Mouse (Mus musculus) common myeloid progenitor, adult 5-6 weeks (primary cell): ENCODE data around the gene Abr. TPM values are rescaled to one million over a fixed set of nuclear protein-coding genes. Genes with fewer than 3 reads are reported as not detected.

Experiments used
- ATAC-seq: replicated peaks from 2 replicates; pipeline ENCODE4 v1.8.0; 2016; ENCODE audit warnings: low read depth, mild to moderate bottlenecking, moderate TSS enrichment, inconsistent platforms; ENCODE audit not compliant: poor library complexity, severe bottlenecking
- total RNA-seq: library from RNA; stranded (forward); fragments of 200-1000, 187-1606 nt; gene quantifications from 2 replicates; pipeline ENCODE4 v1.2.3, GENCODE M21; 2017

The Abr gene
- total RNA-seq, 1 experiment from 2014 or later: 32.9 TPM

- ATAC-seq: peak; percentile 29; the same call in 1 of the 2 replicates
Measured at GRCm38 (mm10) chr11:76570741-76571612, 51.1 kb downstream of the Abr start.

GRCm38 (mm10) chr11:76570201-76570731, 51.8 kb downstream of the Abr start:
- no peak for ATAC-seq

DNA sequence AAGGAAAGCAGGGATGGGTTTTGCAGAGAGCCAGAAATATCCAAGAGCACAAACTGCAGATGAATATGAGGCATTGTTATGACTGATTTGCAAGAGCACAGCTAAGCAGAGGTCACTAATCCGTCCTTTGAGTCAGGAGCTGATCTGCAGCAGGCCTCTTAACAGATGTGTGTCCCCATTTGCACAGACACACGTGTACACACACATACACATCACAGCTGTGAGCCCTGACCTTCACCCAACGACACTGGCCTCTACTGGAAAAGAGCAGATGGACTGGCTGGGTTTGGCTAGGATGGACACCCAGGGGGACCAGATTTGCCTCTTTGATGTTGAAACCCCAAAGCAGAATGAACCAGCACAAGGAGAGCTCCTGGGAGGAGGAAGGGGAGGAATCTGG, 52.7 kb downstream of the Abr start:
- no peak for ATAC-seq

GRCm38 (mm10) chr11:76566081-76566480, 56.0 kb downstream of the Abr start:
- no peak for ATAC-seq

GRCm38 (mm10) chr11:76562584-76562983, 59.5 kb downstream of the Abr start:
- no peak for ATAC-seq

GRCm38 (mm10) chr11:76562165-76562564, 59.9 kb downstream of the Abr start:
- ATAC-seq: no peak

GRCm38 (mm10) chr11:76557837-76558236, 64.3 kb downstream of the Abr start:
- 0 out of 2 replicates have a peak, but pooled peaks have one; percentile 47 for ATAC-seq

DNA sequence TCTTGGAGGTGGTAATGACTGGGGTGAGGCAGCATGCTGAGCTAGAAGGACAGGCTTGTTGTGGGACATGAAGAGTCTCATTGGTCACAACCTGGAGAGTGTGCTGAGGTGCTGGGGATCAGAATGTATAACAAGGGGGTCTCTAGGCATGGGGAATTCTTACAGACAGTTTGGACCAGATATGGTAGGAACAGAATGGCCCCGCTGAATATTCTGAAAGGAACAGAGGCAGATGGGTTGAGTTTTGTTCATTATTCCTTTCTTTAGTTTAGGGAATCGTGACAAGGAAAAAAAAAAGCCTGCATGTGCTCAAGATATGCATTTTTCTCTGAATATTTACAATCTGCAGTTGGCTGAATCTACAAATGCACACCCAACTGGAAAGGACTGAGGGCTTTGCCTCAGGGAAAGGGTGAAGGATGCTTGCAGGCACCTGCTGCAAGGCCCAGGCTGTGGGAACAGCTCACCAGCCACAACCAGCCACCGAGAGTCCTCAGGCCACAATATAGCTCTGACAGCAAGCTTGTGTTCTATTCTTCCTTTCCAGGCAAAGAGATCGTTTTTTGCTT, 73.9 kb downstream of the Abr start:
- ATAC-seq: no peak

DNA sequence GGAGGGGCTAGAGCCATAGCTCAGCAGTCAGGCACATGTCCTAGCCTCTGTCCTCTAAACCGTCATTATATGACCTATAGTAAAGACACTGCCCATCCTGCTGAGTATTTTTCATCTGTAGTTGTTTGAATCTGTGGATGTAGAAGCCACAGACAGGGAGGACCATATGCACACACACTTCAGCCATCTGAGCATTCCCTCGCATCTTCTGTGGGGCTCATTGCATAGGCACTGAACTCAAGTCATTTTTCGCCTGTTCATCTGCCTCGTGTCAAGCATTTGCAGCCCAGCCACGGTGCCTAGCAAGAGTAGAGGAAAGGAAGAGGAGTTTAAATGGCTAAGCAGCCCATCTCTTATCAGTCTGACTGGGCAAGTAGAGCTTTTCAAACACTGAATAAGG, 74.7 kb downstream of the Abr start:
- ATAC-seq: no peak

- ATAC-seq: no peak
Measured at GRCm38 (mm10) chr11:76546431-76546830, 75.7 kb downstream of the Abr start.

DNA sequence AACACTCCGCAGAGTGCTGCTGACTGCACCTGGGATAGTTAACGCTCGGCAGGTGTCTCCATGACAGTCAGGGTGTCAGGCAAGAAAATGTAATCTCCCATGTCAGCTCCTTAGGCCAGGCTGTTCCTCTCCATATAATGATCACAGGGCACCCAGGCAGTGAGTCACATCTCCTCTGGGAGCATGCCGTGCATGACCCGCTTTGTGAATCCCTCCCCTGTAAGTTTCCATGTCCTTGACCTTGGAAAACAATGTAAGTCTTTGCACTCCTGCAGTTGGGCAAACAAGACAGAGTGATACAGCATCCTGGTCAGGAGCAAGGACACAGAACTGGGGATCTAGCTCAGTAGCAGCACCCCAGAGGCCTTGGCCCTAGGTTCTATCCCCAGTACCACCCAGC, 78.8 kb downstream of the Abr start:
- ATAC-seq: no peak

DNA sequence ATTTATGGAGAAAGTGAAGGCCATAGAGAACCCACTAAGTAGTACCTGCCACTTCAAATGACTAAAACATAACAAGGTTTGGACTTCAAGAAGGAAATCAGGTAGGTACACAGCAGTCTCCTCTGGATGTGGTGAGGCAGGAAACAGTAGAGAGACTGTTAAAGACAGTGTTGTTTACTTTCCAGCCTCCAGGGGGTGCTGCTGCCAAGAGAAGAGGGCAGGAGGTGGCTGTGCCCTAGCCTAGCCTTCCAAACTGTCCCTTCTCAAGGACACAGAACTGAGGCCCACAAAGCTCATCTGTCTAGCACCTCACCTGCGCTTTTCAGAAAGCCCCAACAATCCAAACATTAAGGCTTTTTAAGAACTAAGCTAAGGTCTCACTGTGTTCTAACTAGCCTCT, 81.1 kb downstream of the Abr start:
- ATAC-seq: peak; percentile 97

GRCm38 (mm10) chr11:76537401-76537800, 84.7 kb downstream of the Abr start:
- ATAC-seq: no peak

DNA sequence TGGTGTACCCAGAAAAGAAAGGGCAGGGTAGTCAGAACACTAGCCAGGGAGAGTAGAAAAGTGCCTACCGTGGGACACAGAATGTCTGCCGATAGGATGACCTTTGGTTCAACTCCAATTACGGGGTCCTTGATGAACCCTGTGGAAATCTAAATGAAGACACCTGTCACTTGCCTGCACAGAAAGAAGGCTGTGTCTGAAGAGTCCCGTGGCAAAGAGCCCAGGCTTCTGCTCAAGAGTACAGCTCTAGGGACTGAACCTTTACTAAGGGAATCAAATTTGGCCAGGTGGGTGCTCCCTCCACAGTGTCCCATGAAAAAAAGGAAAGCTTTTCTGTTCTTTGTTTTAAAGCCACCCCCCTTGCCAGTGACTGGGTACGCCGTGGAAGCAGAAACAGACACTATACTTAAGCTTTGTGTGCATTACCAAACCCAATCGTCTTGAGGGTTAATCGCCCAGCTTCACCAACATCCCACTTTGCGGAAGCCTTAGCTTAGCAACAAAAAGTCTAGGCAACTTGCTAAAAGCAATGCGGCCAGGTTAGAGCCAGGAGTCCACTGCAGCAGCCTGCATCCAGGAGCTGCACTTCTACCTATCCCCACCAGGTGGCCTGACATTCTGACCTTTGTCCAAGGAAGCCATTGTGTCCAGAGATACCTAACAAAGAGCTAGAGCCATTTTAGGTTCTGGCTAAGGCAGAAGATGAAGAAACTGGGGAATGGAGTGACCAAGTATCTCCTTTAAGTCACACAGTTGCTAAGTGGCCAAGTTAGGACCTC, 85.3 kb downstream of the Abr start:
- peak; percentile 57; the same call in 1 of the 2 replicates for ATAC-seq

DNA sequence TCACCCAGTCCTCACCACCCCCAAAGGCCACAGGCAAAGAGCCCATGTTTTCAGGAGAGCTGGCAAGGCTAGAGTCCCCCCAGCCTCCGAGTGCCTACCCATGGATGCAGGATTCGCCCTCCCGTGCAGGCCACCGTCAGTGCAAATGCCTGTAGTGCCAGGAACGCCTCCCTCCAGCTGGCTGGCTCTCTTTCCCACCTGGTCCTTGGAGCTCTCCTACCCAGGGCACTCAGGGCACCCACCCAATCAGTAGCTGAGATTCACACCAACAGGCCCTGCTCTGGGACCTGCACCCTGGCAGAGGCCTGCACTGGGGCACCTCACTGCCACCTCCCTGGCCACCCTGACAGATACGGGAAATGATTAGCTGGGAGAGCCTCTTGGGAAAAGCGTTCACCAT, 90.1 kb downstream of the Abr start:
- no peak for ATAC-seq

DNA sequence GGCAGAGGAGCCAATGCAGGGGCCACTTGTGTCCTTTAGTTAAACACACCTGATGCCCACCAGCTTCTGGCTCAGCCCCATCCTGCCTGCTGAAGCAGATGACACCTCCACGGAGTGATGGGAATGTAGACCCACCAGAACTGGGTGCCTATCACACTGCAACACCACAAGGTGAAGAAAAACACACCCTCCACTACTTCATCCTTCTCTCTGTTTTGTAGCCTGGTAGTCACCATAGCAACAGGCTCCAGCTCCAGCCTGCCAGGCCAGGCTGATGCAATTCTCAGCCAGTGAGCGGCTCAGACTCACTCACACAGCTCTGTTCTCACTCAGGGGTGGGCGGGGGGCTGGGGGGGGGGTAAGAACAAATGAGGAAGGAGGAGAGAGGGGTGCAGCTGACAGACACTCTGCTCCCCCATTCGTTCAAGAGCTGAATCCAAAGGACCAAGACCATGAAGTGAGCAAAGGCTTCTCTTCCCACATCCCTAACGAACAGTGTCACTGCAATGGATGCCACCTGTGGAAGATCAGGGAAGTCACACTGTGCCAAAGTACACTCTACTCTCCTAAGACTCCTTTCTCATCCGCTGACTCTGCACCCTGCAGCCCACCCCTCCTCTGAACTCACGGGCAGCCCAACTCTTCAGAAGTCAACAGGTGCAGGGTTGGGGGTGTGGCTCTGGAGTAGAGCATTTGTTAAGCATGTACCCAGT, 91.0 kb downstream of the Abr start:
- no peak for ATAC-seq

GRCm38 (mm10) chr11:76530168-76530935, 91.8 kb downstream of the Abr start:
- no peak for ATAC-seq

DNA sequence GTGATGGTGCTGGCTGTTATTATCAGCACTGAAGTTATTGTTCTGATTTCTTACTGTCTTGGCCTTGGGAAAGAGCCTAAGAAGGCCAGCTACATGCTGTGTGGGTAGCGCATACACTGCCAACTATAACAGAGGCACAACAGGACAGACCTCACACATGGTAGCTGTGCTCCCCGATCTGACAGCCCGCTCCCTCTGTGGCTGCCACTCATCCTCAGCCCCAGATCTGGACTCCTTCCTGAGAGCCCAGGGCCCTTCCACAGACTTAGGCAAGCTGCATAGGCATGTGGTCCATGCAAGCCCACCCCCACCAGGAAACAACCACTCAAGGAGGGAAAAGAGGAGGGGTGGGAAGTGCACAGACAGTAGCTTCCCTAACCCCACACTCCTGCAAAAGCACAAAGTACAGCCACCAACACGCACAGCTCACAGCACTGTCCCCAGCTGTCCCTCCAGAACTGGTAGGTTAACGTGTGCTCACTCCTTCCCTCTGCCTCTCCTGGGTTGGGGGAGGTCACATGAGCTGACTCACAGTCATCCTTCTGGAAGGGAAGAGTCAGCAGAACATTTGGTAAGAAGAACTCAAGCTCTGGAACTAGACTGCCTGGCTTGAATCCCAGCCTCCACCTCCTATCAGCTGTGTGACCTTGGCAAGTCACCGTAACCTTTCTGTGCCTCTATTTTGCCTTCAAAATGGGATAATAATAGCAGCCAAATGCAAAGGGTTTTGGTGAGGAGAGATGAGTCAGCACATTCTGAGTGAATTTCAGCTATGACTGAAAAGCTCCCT, 92.6 kb downstream of the Abr start:
- no peak for ATAC-seq
